Mouse (Mus musculus) liver, embryonic 15.5 days (tissue): ENCODE data around the gene Acr. TPM values are rescaled to one million over a fixed set of nuclear protein-coding genes. Genes with fewer than 3 reads are reported as not detected.

ENCODE experiments used
- ATAC-seq: fragments of 200-750 bp; cut with Nextera tagmentation; 2 replicates; pipeline ENCODE4 v1.8.0; 2017; ENCODE audit warnings: moderate number of reproducible peaks, mild to moderate bottlenecking, moderate library complexity; ENCODE audit not compliant: insufficient read depth
- H3K27ac ChIP-seq: fragments of 300-500 bp; sonication (generic); replicated peaks from 2 replicates; pipeline ENCODE4 v1.5.1; 2015; ENCODE audit warnings: mild to moderate bottlenecking, inconsistent platforms
- H3K27me3 ChIP-seq: fragments of 300-500 bp; sonication (generic); 2 replicates; pipeline ENCODE4 v1.6.1; 2015; ENCODE audit warnings: mild to moderate bottlenecking, inconsistent platforms
- H3K36me3 ChIP-seq: fragments of 300-500 bp; sonication (generic); replicated peaks from 2 replicates; pipeline ENCODE4 v1.6.1; 2015; ENCODE audit warnings: moderate library complexity, mild to moderate bottlenecking, inconsistent platforms
- H3K4me1 ChIP-seq: fragments of 300-500 bp; sonication (generic); replicated peaks from 2 replicates; pipeline ENCODE4 v1.6.1; 2015; ENCODE audit warnings: inconsistent platforms
- H3K4me2 ChIP-seq: fragments of 300-500 bp; sonication (generic); 2 replicates; pipeline ENCODE4 v1.6.1; 2015; ENCODE audit warnings: moderate library complexity, mild to moderate bottlenecking, inconsistent platforms
- H3K4me3 ChIP-seq: fragments of 300-500 bp; sonication (generic); replicated peaks from 2 replicates; pipeline ENCODE4 v1.5.1; 2015; ENCODE audit warnings: mild to moderate bottlenecking, inconsistent platforms
- H3K9ac ChIP-seq: fragments of 300-500 bp; sonication (generic); 2 replicates; pipeline ENCODE4 v1.6.1; 2015; ENCODE audit warnings: moderate library complexity, mild to moderate bottlenecking, inconsistent platforms
- H3K9me3 ChIP-seq: fragments of 300-500 bp; sonication (generic); replicated peaks from 2 replicates; pipeline ENCODE4 v1.6.1; 2016; ENCODE audit warnings: inconsistent platforms
- WGBS: fragments of 180-500 bp; shearing (Covaris S2); methylation state at CpG from one replicate; pipeline ENCODE4 v1.1.7; 2015; ENCODE audit warnings: mixed read lengths; ENCODE audit not compliant: insufficient replicate concordance; 5-methylcytosine and 5-hydroxymethylcytosine counted together
- polyA plus RNA-seq: library from polyadenylated mRNA; unstranded; fragments of >200 nt; fragmentation: Nextera tagmentation; extraction: Ambion mirVana; gene quantifications from 2 replicates; pipeline ENCODE4 v1.2.1, GENCODE M21; 2015

The Acr gene
- polyA plus RNA-seq, 1 experiment from 2014 or later = not detected

GRCm38 (mm10) chr15:89623626-89623959, 55.5 kb downstream of the Acr start:
- Histone ChIP-seq H3K36me3 (no peaks in the 10 kb centered on the region), H3K27ac (no peak overlapping the region), H3K9me3 (no peaks in the 10 kb centered on the region), H3K4me3 (no peak overlapping the region), H3K4me2 (no peak overlapping the region), H3K27me3 (no peaks in the 10 kb centered on the region), H3K9ac (no peak overlapping the region), H3K4me1 (no peaks in the 10 kb centered on the region)
- 15% methylated on average over 6 of the region's 6 CpGs for WGBS
- no peak for ATAC-seq

Other genes starting within 250 kb of the Acr start
- gene Adm2, start 245.6 kb upstream of the Acr start, polyA plus RNA-seq = 1.7 and 2.0 TPM in 2 replicates
- 10.3 and 10.6 TPM in 2 replicates for gene Miox, start 233.9 kb upstream of the Acr start, polyA plus RNA-seq
- 30.9 and 35.3 TPM in 2 replicates for gene Lmf2, start 212.7 kb upstream of the Acr start, polyA plus RNA-seq
- 110 and 115 TPM in 2 replicates for gene Ncaph2, start 212.6 kb upstream of the Acr start, polyA plus RNA-seq
- 2.4 and 4.3 TPM in 2 replicates for gene Sco2, start 194.5 kb upstream of the Acr start, polyA plus RNA-seq
- 0.40 TPM in 2 replicates for gene Tymp, start 191.3 kb upstream of the Acr start, polyA plus RNA-seq
- gene Odf3b, start 189.0 kb upstream of the Acr start, polyA plus RNA-seq = 0.46 and 0.68 TPM in 2 replicates
- gene Klhdc7b, start 183.4 kb upstream of the Acr start, polyA plus RNA-seq = not detected in 2 replicates
- gene Syce3, start 157.8 kb upstream of the Acr start, polyA plus RNA-seq = not detected in 2 replicates
- gene Cpt1b, start 142.5 kb upstream of the Acr start, polyA plus RNA-seq = 2.6 and 3.1 TPM in 2 replicates
- gene C730034F03Rik, start 138.7 kb upstream of the Acr start, polyA plus RNA-seq = 1.9 and 2.3 TPM in 2 replicates
- gene Gm44502, start 138.6 kb upstream of the Acr start, polyA plus RNA-seq = not detected in 2 replicates
- 26.2 and 27.0 TPM in 2 replicates for gene Chkb, start 138.4 kb upstream of the Acr start, polyA plus RNA-seq
- 0.02 and 0.05 TPM in 2 replicates for gene Mapk8ip2, start 114.4 kb upstream of the Acr start, polyA plus RNA-seq
- 5.0 and 5.4 TPM in 2 replicates for gene Arsa, start 90.9 kb upstream of the Acr start, polyA plus RNA-seq
- 0.51 and 0.93 TPM in 2 replicates for gene Shank3, start 68.7 kb upstream of the Acr start, polyA plus RNA-seq
- 5.0 and 5.6 TPM in 2 replicates for gene Rabl2, start 23.6 kb downstream of the Acr start, polyA plus RNA-seq